Mouse (Mus musculus): ENCODE measurements around the gene Arfip1. TPM values are rescaled to one million over a fixed set of nuclear protein-coding genes. Genes with fewer than 3 reads are reported as not detected.
A peak's percentile ranks its signal among the peaks of the same experiment; 100 is the strongest.

Gene Arfip1
- polyA plus RNA-seq, 1 experiment from 2014 or later, result 57.4 TPM

DNA sequence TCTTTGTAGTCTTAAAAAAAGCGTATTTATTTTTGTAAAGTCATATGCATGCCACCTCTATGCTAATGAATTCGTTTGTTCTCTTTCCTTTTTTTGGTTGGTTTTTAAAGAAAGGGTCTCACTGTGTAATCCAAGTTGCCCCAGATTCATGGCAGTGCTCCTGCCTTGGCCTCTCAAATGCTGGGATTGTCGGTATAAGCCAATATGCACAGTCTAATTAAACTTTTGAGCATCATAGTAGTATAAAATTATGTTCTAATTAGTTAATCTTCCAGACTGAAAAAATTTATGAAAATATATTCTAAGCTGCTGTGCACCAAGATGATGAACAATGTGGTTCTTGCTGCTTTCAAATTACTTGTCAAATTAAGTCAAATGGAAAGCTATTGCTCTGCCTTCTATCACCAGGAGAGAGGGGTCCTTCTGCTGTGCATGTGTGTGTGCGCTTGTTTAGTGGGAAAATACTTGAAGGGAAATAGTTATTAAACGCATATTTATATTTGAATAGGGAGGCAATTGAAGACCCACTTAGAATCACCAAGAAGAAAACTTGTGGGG is 13.3 kb upstream of the Arfip1 start:
- Histone ChIP-seq H3K4me3 (ENCODE audit: control insufficient read depth in 1 of 2, insufficient read depth in 1 of 2, low read depth in 1 of 2, low read length in 2 of 2) (peak overlapping the region in 1 of 2 experiments; percentile 39; a peak in 2 of 4 replicates), H3K4me1 (ENCODE audit: control insufficient read depth in 2 of 2, insufficient read depth in 2 of 2, low read length in 2 of 2) (peaks cover 2 to 12% of the 10 kb centered on the region in 2 experiments; a peak in 3 of 4 replicates), H3K9ac (ENCODE audit: low read length) (no peak overlapping the region), H3K4me2 (ENCODE audit: low read length) (peak overlapping the region; percentile 64), H3K27me3 (ENCODE audit: control insufficient read depth, insufficient read depth, low read length) (peaks cover 4% of the 10 kb centered on the region; the same call in 1 of the 2 replicates), H3K9me3 (ENCODE audit: control insufficient read depth, low read length) (no peaks in the 10 kb centered on the region), H3K27ac (replicated peaks in 1 of 2; ENCODE audit: control insufficient read depth in 1 of 2, insufficient read depth in 1 of 2, low read depth in 2 of 2, low read length in 2 of 2) (no peak overlapping the region), H3K36me3 (ENCODE audit: control insufficient read depth, insufficient read depth, low read length) (no peaks in the 10 kb centered on the region)
- no peak for ATAC-seq (ENCODE audit: insufficient number of reproducible peaks, insufficient read depth, low FRiP score, low read depth)
- 46% methylated on average over 5 of the region's 5 CpGs for WGBS

DNA sequence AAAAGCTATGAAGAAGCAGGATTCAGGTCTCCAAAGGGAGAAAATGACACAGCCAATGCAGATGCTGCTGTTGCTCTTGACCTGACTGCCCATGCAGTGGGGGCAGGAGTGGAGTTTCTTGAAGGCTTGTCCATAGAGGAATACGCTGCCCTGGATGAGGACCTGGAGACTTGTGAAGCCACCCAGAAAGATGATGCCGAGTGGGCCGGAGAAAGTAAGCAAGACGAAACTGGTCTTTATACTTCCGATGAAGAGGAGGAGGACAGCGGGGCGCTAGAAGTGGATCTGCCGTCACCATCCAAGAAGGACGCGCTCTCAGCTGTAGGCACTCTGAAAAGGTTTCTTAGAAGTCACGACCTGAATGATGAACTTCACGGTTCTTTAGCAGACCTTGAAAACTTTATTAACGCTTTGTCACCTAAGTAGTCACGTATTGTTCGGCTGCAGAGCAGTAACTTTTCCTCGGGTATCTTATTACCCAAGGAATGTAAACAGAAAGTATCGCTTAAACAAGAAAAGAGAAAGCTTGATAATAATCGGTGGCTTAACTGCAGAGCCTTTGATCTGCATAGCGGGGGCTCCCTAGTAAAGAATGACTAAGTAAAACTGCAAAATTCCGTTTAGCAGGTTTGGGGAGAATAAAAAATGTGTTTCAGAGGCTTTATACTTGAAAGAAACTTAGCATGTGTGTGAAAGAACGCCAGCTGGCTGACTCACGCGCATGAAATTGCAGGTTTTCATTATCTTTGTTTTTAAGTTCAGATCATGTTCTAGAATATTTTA is 12.7 kb upstream of the Arfip1 start:
- Histone ChIP-seq H3K4me1 (ENCODE audit: control insufficient read depth in 2 of 2, insufficient read depth in 2 of 2, low read length in 2 of 2) (peaks cover 2 to 12% of the 10 kb centered on the region in 2 experiments; a peak in 3 of 4 replicates), H3K27ac (replicated peaks in 1 of 2; ENCODE audit: control insufficient read depth in 1 of 2, insufficient read depth in 1 of 2, low read depth in 2 of 2, low read length in 2 of 2) (no peak overlapping the region), H3K36me3 (ENCODE audit: control insufficient read depth, insufficient read depth, low read length) (no peaks in the 10 kb centered on the region), H3K27me3 (ENCODE audit: control insufficient read depth, insufficient read depth, low read length) (peaks cover 4% of the 10 kb centered on the region; the same call in 1 of the 2 replicates), H3K4me2 (ENCODE audit: low read length) (peak overlapping the region; percentile 64), H3K9me3 (ENCODE audit: control insufficient read depth, low read length) (no peaks in the 10 kb centered on the region), H3K9ac (ENCODE audit: low read length) (peak overlapping the region; percentile 48), H3K4me3 (ENCODE audit: control insufficient read depth in 1 of 2, insufficient read depth in 1 of 2, low read depth in 1 of 2, low read length in 2 of 2) (peak overlapping the region; percentile 24 to 39)
- ATAC-seq (ENCODE audit: insufficient number of reproducible peaks, insufficient read depth, low FRiP score, low read depth), result no peak
- 6% methylated on average over 23 of the region's 23 CpGs for WGBS

DNA sequence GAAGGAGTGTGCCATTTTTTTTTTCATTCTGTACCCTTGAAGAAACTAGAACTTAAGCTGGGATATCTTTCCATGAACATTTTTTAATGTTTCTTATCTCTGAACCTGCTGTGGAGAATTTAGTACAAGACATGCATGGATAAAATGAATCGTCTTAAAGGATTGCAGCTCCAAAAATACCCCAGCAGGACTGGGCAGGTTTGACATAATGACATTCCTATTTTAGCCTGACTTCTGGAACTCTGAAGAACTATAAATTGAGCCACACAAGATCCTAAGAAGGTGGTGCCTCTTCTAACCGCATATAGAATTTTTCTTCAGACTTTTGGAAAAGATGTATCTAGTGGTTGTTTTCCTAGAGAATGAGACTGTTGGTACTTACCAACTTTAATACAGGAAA is 10.8 kb upstream of the Arfip1 start, which contains the start of gene Tigd4:
TSS of gene Tigd4 (plus strand) at position 301 of the 400 bp plus-strand sequence.
- no peaks in the 10 kb centered on the region for H3K9me3 ChIP-seq (ENCODE audit: control insufficient read depth, low read length)
- H3K27me3 ChIP-seq (ENCODE audit: control insufficient read depth, insufficient read depth, low read length), result peaks cover 4% of the 10 kb centered on the region; the same call in 1 of the 2 replicates
- H3K9ac ChIP-seq (ENCODE audit: low read length), result no peak within 1 kb of the TSS
- no peak for ATAC-seq (ENCODE audit: insufficient number of reproducible peaks, insufficient read depth, low FRiP score, low read depth)
- no peak within 1 kb of the TSS for H3K4me2 ChIP-seq (ENCODE audit: low read length)
- peaks cover 6 to 19% of the 10 kb centered on the region in 2 experiments for H3K4me1 ChIP-seq (ENCODE audit: control insufficient read depth in 2 of 2, insufficient read depth in 2 of 2, low read length in 2 of 2)
- no peaks in the 10 kb centered on the region for H3K36me3 ChIP-seq (ENCODE audit: control insufficient read depth, insufficient read depth, low read length)
- no peak within 1 kb of the TSS for H3K4me3 ChIP-seq (ENCODE audit: control insufficient read depth in 1 of 2, insufficient read depth in 1 of 2, low read depth in 1 of 2, low read length in 2 of 2)
- peak within 1 kb of the TSS in 1 of 2 experiments; percentile 49; a peak in 2 of 4 replicates for H3K27ac ChIP-seq (replicated peaks in 1 of 2; ENCODE audit: control insufficient read depth in 1 of 2, insufficient read depth in 1 of 2, low read depth in 2 of 2, low read length in 2 of 2)
- 50% methylated on average over 2 of the region's 2 CpGs for WGBS

DNA sequence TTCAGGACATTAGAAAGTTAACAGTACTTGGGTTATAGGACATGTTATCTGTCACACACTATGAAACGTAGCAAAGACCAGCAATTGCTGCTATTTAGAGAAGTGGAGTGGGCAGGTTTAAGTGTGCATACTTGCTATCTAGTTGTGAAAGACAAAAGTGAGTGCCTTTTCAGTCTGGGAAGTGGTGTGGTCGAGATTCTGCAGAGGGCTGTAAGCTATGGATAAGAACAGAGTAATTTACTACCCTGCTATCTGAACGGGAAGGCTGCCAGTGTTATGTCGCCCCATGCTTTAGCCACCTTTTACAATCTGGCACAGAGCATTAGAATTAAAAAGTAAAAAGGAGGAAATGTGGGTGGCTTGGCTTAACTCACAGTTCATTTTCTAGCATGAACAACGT is 4.3 kb upstream of the Arfip1 start:
- no peaks in the 10 kb centered on the region for H3K9me3 ChIP-seq (ENCODE audit: control insufficient read depth, low read length)
- H3K27me3 ChIP-seq (ENCODE audit: control insufficient read depth, insufficient read depth, low read length), result no peaks in the 10 kb centered on the region
- peak overlapping the region; percentile 24 for H3K4me2 ChIP-seq (ENCODE audit: low read length)
- 13% methylated on average over 5 of the region's 5 CpGs for WGBS
- H3K36me3 ChIP-seq (ENCODE audit: control insufficient read depth, insufficient read depth, low read length), result no peaks in the 10 kb centered on the region
- H3K27ac ChIP-seq (replicated peaks in 1 of 2; ENCODE audit: control insufficient read depth in 1 of 2, insufficient read depth in 1 of 2, low read depth in 2 of 2, low read length in 2 of 2), result peak overlapping the region; percentile 83 to 84
- peak; percentile 43 for ATAC-seq (ENCODE audit: insufficient number of reproducible peaks, insufficient read depth, low FRiP score, low read depth)
- H3K9ac ChIP-seq (ENCODE audit: low read length), result no peak overlapping the region
- peaks cover 16 to 52% of the 10 kb centered on the region in 2 experiments for H3K4me1 ChIP-seq (ENCODE audit: control insufficient read depth in 2 of 2, insufficient read depth in 2 of 2, low read length in 2 of 2)
- H3K4me3 ChIP-seq (ENCODE audit: control insufficient read depth in 1 of 2, insufficient read depth in 1 of 2, low read depth in 1 of 2, low read length in 2 of 2), result no peak overlapping the region

DNA sequence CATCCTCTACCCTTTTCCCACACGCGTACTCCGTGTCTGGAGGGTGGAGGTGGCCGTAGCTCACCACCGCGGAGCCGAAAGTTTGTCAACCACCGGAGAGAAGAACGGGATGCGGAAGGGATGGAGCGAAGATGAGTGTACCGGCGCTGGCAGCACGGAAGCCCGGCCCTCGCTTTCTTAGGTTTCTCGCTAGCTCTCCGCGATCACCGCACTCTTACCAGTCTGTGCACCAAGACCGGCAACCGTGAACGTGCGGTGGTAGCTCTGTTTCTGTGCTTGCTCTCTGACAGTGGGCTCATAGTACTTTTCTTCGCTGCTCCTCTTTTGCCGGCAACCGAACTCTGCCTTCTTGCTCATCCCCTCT is 470 bp upstream of the Arfip1 start:
- Histone ChIP-seq H3K4me2 (ENCODE audit: low read length) (peak overlapping the region; percentile 88), H3K27ac (replicated peaks in 1 of 2; ENCODE audit: control insufficient read depth in 1 of 2, insufficient read depth in 1 of 2, low read depth in 2 of 2, low read length in 2 of 2) (peak overlapping the region; percentile 58 to 91), H3K4me1 (ENCODE audit: control insufficient read depth in 2 of 2, insufficient read depth in 2 of 2, low read length in 2 of 2) (peaks cover 17 to 74% of the 10 kb centered on the region in 2 experiments), H3K9ac (ENCODE audit: low read length) (peak overlapping the region; percentile 81), H3K9me3 (ENCODE audit: control insufficient read depth, low read length) (no peaks in the 10 kb centered on the region), H3K36me3 (ENCODE audit: control insufficient read depth, insufficient read depth, low read length) (no peaks in the 10 kb centered on the region), H3K27me3 (ENCODE audit: control insufficient read depth, insufficient read depth, low read length) (no peaks in the 10 kb centered on the region), H3K4me3 (ENCODE audit: control insufficient read depth in 1 of 2, insufficient read depth in 1 of 2, low read depth in 1 of 2, low read length in 2 of 2) (peak overlapping the region; percentile 77 to 86)
- ATAC-seq (ENCODE audit: insufficient number of reproducible peaks, insufficient read depth, low FRiP score, low read depth), result no peak
- under 1% methylated on average over 27 of the region's 27 CpGs for WGBS

DNA sequence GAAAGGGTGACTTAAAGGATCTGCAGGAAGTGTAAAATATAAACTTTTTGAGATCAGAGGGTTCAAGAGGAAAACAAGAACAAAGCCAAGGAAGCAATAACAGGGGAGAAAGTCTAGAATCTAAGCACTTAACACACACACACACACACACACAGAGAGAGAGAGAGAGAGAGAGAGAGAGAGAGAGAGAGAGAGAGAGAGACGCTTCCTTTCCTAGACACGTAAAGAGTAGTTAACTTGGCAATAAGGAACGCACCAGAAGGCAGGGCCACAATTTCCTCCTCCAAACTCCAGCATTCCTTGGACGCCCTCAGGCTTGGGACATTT is 766 bp downstream of the Arfip1 start:
- ATAC-seq (ENCODE audit: insufficient number of reproducible peaks, insufficient read depth, low FRiP score, low read depth), result no peak
- Histone ChIP-seq H3K9ac (ENCODE audit: low read length) (peak overlapping the region; percentile 81), H3K27ac (replicated peaks in 1 of 2; ENCODE audit: control insufficient read depth in 1 of 2, insufficient read depth in 1 of 2, low read depth in 2 of 2, low read length in 2 of 2) (peak overlapping the region; percentile 71 to 91), H3K27me3 (ENCODE audit: control insufficient read depth, insufficient read depth, low read length) (no peaks in the 10 kb centered on the region), H3K9me3 (ENCODE audit: control insufficient read depth, low read length) (no peaks in the 10 kb centered on the region), H3K4me3 (ENCODE audit: control insufficient read depth in 1 of 2, insufficient read depth in 1 of 2, low read depth in 1 of 2, low read length in 2 of 2) (peak overlapping the region; percentile 77 to 86), H3K36me3 (ENCODE audit: control insufficient read depth, insufficient read depth, low read length) (no peaks in the 10 kb centered on the region), H3K4me1 (ENCODE audit: control insufficient read depth in 2 of 2, insufficient read depth in 2 of 2, low read length in 2 of 2) (peaks cover 15 to 67% of the 10 kb centered on the region in 2 experiments), H3K4me2 (ENCODE audit: low read length) (peak overlapping the region; percentile 88)
- WGBS, result 0% methylated on average over 4 of the region's 4 CpGs

DNA sequence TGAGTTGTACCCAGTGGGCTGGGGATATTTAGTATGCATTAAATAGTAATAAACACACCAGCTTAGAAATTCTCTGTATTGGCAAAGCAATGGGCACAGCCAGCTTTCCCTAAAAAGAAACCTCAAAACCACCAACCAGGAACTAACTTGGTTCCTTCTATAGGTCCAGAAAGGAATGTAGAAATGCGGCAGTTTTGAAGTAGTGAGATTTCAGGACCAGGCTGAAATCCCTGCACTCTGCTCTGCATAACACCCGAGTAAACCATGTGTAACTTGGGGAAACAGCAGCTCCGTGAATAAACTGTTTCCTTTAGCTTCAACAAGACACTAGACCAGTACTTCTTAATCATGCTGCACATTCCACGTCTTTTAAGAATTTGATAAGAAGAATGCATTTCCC is 1.7 kb downstream of the Arfip1 start:
- no peaks in the 10 kb centered on the region for H3K27me3 ChIP-seq (ENCODE audit: control insufficient read depth, insufficient read depth, low read length)
- H3K9ac ChIP-seq (ENCODE audit: low read length), result peak overlapping the region; percentile 81
- H3K36me3 ChIP-seq (ENCODE audit: control insufficient read depth, insufficient read depth, low read length), result no peaks in the 10 kb centered on the region
- no peak for ATAC-seq (ENCODE audit: insufficient number of reproducible peaks, insufficient read depth, low FRiP score, low read depth)
- peak overlapping the region; percentile 16 to 77; a peak in 3 of 4 replicates for H3K4me3 ChIP-seq (ENCODE audit: control insufficient read depth in 1 of 2, insufficient read depth in 1 of 2, low read depth in 1 of 2, low read length in 2 of 2)
- H3K27ac ChIP-seq (replicated peaks in 1 of 2; ENCODE audit: control insufficient read depth in 1 of 2, insufficient read depth in 1 of 2, low read depth in 2 of 2, low read length in 2 of 2), result peak overlapping the region in 1 of 2 experiments; percentile 91; a peak in 1 of 4 replicates
- H3K4me1 ChIP-seq (ENCODE audit: control insufficient read depth in 2 of 2, insufficient read depth in 2 of 2, low read length in 2 of 2), result peaks cover 10 to 61% of the 10 kb centered on the region in 2 experiments
- peak overlapping the region; percentile 88 for H3K4me2 ChIP-seq (ENCODE audit: low read length)
- H3K9me3 ChIP-seq (ENCODE audit: control insufficient read depth, low read length), result no peaks in the 10 kb centered on the region
- WGBS, result 10% methylated on average over 4 of the region's 4 CpGs
